ENCODE assay signal across 9 mouse cellular contexts in genomic region chr1:60627367-60627766, GRCm38 (mm10).
DNase-seq lines count a peak whose midpoint lies in the region; ATAC-seq and TF ChIP-seq lines count a peak whose summit lies in the region.
"Had no signal": no experiment of that assay in that cellular context is flagged by ENCODE, and none has a peak within 500 bp of the region (broad histone marks: within the 10 kb centered on the region; RNA-seq: fewer than 3 reads in every experiment).

No protein-coding gene starts in this region.

- TF ChIP-seq CTCF in gastrocnemius, adult 2 months (IDR thresholded peaks at IDR 0.05): no peak

- H3K9ac ChIP-seq in neural tube, embryonic 13.5 days: no peak overlapping the region

- H3K4me2 ChIP-seq in neural tube, embryonic 13.5 days: no peak overlapping the region

- H3K36me3 ChIP-seq in neural tube, embryonic 13.5 days: no peaks in the 10 kb centered on the region

- no peak for DNase-seq in gastrocnemius, adult 2 months
- DNase-seq in gastrocnemius, adult 18-20 months (ENCODE audit: low spot score): no peak
- peak; percentile 25 for DNase-seq in lung, postnatal 36 days
- no peak for DNase-seq in lung, postnatal 10 days
- peak; percentile 56 for DNase-seq in induced T-regulatory cell, adult 2 months (ENCODE audit: low read depth)
- no peak for DNase-seq in kidney, adult 11 months
- DNase-seq in kidney, adult 18-20 months: no peak

- no peak for ATAC-seq in neural tube, embryonic 13.5 days (ENCODE audit: low read depth)

- WGBS in neural tube, embryonic 13.5 days: 60% methylated on average over 4 of the region's 4 CpGs

- no peaks in the 10 kb centered on the region for H3K9me3 ChIP-seq in neural tube, embryonic 13.5 days

- no peak overlapping the region for H3K4me3 ChIP-seq in gastrocnemius, adult 2 months
- no peak overlapping the region for H3K4me3 ChIP-seq in neural tube, embryonic 13.5 days

- peak overlapping the region; percentile 53 for H3K27ac ChIP-seq in gastrocnemius, adult 2 months
- peak overlapping the region; percentile 33; the same call in 1 of the 2 replicates for H3K27ac ChIP-seq in neural tube, embryonic 13.5 days (replicated peaks)
- H3K27ac ChIP-seq: kidney, postnatal 0 days had no signal

- intact Hi-C loops in gastrocnemius, adult 2 months (cut with DNase I): no loop called here

- H3K27me3 ChIP-seq in neural tube, embryonic 13.5 days: no peaks in the 10 kb centered on the region

- H3K4me1 ChIP-seq in neural tube, embryonic 13.5 days (replicated peaks): peaks cover 24% of the 10 kb centered on the region

Comparison
In these comparisons a context has a peak if more than half of its experiments do, and no peak if none do; other contexts are left out.
1. DNase-seq: peak in lung, postnatal 36 days (single experiment) and induced T-regulatory cell, adult 2 months (single experiment); none in gastrocnemius, adult 2 months (single experiment), gastrocnemius, adult 18-20 months (single experiment), lung, postnatal 10 days (single experiment), kidney, adult 11 months (single experiment) and kidney, adult 18-20 months (single experiment).